Mouse (Mus musculus): Measurements from ENCODE around the gene Gpsm2. TPM values are rescaled to one million over a fixed set of nuclear protein-coding genes. Genes with fewer than 3 reads are reported as not detected.

The Gpsm2 gene
- polyA plus RNA-seq (2016; fragmentation: Nextera tagmentation; extraction: Ambion mirVana): 73.9 and 85.3 TPM in 2 replicates

GRCm38 (mm10) chr3:108722036-108722872 is at the start of gene Gpsm2:
Gene Gpsm2 (minus strand): TSS chr3:108722309.
- peaks cover 29% of the 10 kb centered on the region for H3K4me1 ChIP-seq
- 5% methylated on average over 53 of the region's 53 CpGs for WGBS
- H3K9me3 ChIP-seq (replicated peaks): no peaks in the 10 kb centered on the region
- H3K27me3 ChIP-seq (ENCODE audit: low read depth, poor library complexity, severe bottlenecking): no peaks in the 10 kb centered on the region
- DNase-seq (ENCODE audit: low spot score): peak; percentile 98
- H3K27ac ChIP-seq: peak within 1 kb of the TSS; percentile 98
- H3K4me3 ChIP-seq: peak within 1 kb of the TSS; percentile 82
- H3K36me3 ChIP-seq: peaks cover 8% of the 10 kb centered on the region; the same call in 1 of the 2 replicates

DNA sequence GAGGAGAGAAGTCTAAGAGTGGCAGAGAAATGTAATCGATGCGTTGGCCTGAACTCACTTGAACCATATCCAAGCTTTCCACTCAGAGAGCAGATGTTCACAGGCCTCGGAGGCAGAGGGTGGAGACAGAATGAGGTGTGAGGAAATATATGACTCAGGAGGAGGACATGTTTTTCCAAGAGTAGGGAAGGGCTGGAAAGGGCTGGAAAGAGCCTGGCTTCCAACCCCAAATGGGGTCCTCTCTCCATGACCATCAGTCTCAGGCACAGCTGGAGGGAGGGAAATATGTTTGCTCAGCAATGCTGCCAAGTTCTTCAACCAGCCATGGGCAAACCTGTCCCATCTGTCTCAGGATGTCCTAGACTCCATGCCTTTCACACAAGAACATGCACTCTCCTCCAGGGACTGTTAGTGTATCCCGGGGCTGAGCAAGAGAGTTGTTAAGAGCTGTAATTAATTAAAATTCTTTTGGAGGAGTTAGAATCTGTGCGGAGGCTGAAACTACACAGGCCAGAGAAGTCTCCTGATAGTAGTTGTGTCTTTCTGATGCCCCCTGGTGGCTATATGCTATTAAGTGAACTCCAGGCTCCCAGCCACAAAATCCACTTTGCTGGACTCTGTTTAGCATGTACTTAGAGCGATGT is 48.7 kb upstream of the Gpsm2 start:
- no peaks in the 10 kb centered on the region for H3K9me3 ChIP-seq (replicated peaks)
- H3K4me1 ChIP-seq: peaks cover 24% of the 10 kb centered on the region
- H3K27me3 ChIP-seq (ENCODE audit: low read depth, poor library complexity, severe bottlenecking): 0 out of 2 replicates have a peak, but pooled peaks cover 12% of the 10 kb centered on the region
- DNase-seq (ENCODE audit: low spot score): peak; percentile 69
- WGBS: 31% methylated on average over 6 of the region's 6 CpGs
- H3K27ac ChIP-seq: peak overlapping the region; percentile 67
- no peaks in the 10 kb centered on the region for H3K36me3 ChIP-seq
- H3K4me3 ChIP-seq: no peak overlapping the region

GRCm38 (mm10) chr3:108769547-108769946 is 47.4 kb upstream of the Gpsm2 start:
- no peak for DNase-seq (ENCODE audit: low spot score)
- Histone ChIP-seq H3K27ac (no peak overlapping the region), H3K4me1 (peaks cover 24% of the 10 kb centered on the region), H3K36me3 (no peaks in the 10 kb centered on the region), H3K9me3 (replicated peaks) (no peaks in the 10 kb centered on the region), H3K4me3 (no peak overlapping the region), H3K27me3 (ENCODE audit: low read depth, poor library complexity, severe bottlenecking) (0 out of 2 replicates have a peak, but pooled peaks cover 9% of the 10 kb centered on the region)
- WGBS: 77% methylated on average over 6 of the region's 6 CpGs

- whole genome bisulfite sequencing: 86% methylated on average over 10 of the region's 10 CpGs
- Histone ChIP-seq H3K27ac (no peak overlapping the region), H3K36me3 (no peaks in the 10 kb centered on the region), H3K4me3 (no peak overlapping the region), H3K9me3 (replicated peaks) (no peaks in the 10 kb centered on the region), H3K27me3 (ENCODE audit: low read depth, poor library complexity, severe bottlenecking) (0 out of 2 replicates have a peak, but pooled peaks cover 6% of the 10 kb centered on the region), H3K4me1 (peaks cover 24% of the 10 kb centered on the region)
- DNase-seq (ENCODE audit: low spot score): no peak
Observed at GRCm38 (mm10) chr3:108767416-108767815, 45.3 kb upstream of the Gpsm2 start.

GRCm38 (mm10) chr3:108766943-108767342 is 44.8 kb upstream of the Gpsm2 start:
- peaks cover 24% of the 10 kb centered on the region for H3K4me1 ChIP-seq
- DNase-seq (ENCODE audit: low spot score): no peak
- no peaks in the 10 kb centered on the region for H3K9me3 ChIP-seq (replicated peaks)
- H3K36me3 ChIP-seq: no peaks in the 10 kb centered on the region
- 0 out of 2 replicates have a peak, but pooled peaks cover 3% of the 10 kb centered on the region for H3K27me3 ChIP-seq (ENCODE audit: low read depth, poor library complexity, severe bottlenecking)
- whole genome bisulfite sequencing: 92% methylated on average over 7 of the region's 7 CpGs
- no peak overlapping the region for H3K27ac ChIP-seq
- H3K4me3 ChIP-seq: no peak overlapping the region

GRCm38 (mm10) chr3:108765476-108765875 is 43.4 kb upstream of the Gpsm2 start:
- no peak overlapping the region for H3K4me3 ChIP-seq
- 88% methylated on average over 7 of the region's 7 CpGs for WGBS
- H3K27ac ChIP-seq: no peak overlapping the region
- no peaks in the 10 kb centered on the region for H3K36me3 ChIP-seq
- DNase-seq (ENCODE audit: low spot score): no peak
- H3K4me1 ChIP-seq: peaks cover 16% of the 10 kb centered on the region
- H3K9me3 ChIP-seq (replicated peaks): no peaks in the 10 kb centered on the region
- 0 out of 2 replicates have a peak, but pooled peaks cover 3% of the 10 kb centered on the region for H3K27me3 ChIP-seq (ENCODE audit: low read depth, poor library complexity, severe bottlenecking)

GRCm38 (mm10) chr3:108764976-108765375 is 42.9 kb upstream of the Gpsm2 start:
- no peak overlapping the region for H3K27ac ChIP-seq
- no peaks in the 10 kb centered on the region for H3K36me3 ChIP-seq
- H3K4me3 ChIP-seq: no peak overlapping the region
- 0 out of 2 replicates have a peak, but pooled peaks cover 3% of the 10 kb centered on the region for H3K27me3 ChIP-seq (ENCODE audit: low read depth, poor library complexity, severe bottlenecking)
- H3K9me3 ChIP-seq (replicated peaks): no peaks in the 10 kb centered on the region
- peaks cover 12% of the 10 kb centered on the region for H3K4me1 ChIP-seq
- no peak for DNase-seq (ENCODE audit: low spot score)
- WGBS: 71% methylated on average over 7 of the region's 7 CpGs

- DNase-seq (ENCODE audit: low spot score): no peak
Observed at GRCm38 (mm10) chr3:108763691-108764090, 41.6 kb upstream of the Gpsm2 start.

DNA sequence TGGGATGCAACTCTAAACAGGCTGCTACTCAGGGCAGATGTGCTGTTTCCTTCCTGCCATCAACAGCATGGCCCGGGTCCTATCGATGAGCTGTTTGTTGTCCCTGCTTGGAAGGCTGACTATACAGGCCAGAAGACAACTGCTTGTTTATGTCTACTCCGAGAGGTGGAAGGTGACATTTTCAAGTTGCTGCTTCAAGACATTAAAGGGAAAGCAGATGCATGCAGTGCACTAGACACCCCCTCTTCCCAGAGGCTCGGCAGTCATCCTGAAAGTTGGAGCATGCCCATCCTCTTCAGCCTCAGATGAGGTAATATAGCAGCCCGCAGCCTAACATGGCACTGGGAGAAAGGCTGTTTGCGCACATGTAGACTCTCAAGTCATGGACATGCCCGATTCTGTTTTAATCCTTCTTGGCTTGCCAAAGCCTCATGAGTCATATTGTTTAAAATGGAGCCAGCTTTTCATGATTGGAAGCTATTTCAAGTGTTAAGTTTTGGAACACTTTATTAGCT is 40.5 kb upstream of the Gpsm2 start:
- no peak for DNase-seq (ENCODE audit: low spot score)
- Histone ChIP-seq H3K27me3 (ENCODE audit: low read depth, poor library complexity, severe bottlenecking) (0 out of 2 replicates have a peak, but pooled peaks cover 3% of the 10 kb centered on the region), H3K4me1 (no peaks in the 10 kb centered on the region; the same call in 1 of the 2 replicates), H3K27ac (no peak overlapping the region), H3K36me3 (no peaks in the 10 kb centered on the region), H3K9me3 (replicated peaks) (no peaks in the 10 kb centered on the region), H3K4me3 (no peak overlapping the region)
- 80% methylated on average over 7 of the region's 7 CpGs for WGBS

More at GRCm38 (mm10) chr3:108763691-108764090, 41.6 kb upstream of the Gpsm2 start:
- Histone ChIP-seq H3K36me3 (no peaks in the 10 kb centered on the region), H3K4me3 (no peak overlapping the region), H3K27ac (no peak overlapping the region), H3K27me3 (ENCODE audit: low read depth, poor library complexity, severe bottlenecking) (0 out of 2 replicates have a peak, but pooled peaks cover 3% of the 10 kb centered on the region), H3K9me3 (replicated peaks) (no peaks in the 10 kb centered on the region), H3K4me1 (peaks cover 1% of the 10 kb centered on the region)
- 89% methylated on average over 2 of the region's 2 CpGs for WGBS

DNA sequence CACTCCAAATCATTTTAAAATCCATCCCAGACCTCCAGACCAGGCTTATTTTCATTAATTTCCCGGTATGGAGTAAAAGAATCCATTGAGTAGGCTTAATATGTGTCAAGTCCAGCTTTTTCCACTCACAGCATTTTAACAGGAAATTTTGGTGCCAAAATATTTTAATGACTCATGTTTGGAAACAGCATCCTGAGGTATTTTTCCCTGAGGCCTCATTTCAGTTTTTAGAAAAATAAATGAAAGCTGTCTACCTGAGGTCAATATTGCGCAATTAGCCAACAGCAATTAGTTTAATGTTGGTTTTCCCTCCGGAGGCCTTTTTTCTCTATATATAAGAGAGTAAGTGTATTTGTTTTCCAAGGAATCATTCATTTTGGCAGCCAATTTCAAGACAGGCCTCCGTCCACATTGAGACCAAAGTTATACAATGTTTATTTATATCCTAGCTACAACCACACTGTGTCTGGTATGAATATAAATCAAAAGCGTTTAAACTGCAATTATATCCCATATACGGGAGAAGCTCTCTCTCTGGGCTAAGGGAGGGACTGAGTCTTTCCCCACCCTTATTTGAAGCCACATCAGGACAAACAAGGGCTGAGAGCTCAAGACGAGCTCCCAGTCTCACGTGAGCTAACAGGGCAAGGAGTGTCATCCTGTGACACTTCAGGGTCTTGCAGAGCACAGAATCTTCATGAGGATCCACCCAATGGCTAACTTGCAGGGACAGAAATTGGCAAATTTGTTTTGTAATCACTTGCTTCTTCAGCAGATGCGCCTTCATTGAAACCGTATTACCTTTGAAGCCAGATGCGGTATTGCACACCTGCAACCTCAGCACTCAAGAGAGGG is 37.7 kb upstream of the Gpsm2 start:
- no peak for DNase-seq (ENCODE audit: low spot score)
- Histone ChIP-seq H3K9me3 (replicated peaks) (no peaks in the 10 kb centered on the region), H3K27me3 (ENCODE audit: low read depth, poor library complexity, severe bottlenecking) (no peaks in the 10 kb centered on the region), H3K36me3 (no peaks in the 10 kb centered on the region), H3K27ac (no peak overlapping the region), H3K4me1 (no peaks in the 10 kb centered on the region; the same call in 1 of the 2 replicates), H3K4me3 (no peak overlapping the region)
- WGBS: 88% methylated on average over 11 of the region's 11 CpGs

- 73% methylated on average over 9 of the region's 9 CpGs for WGBS
- Histone ChIP-seq H3K27ac (no peak overlapping the region), H3K9me3 (replicated peaks) (no peaks in the 10 kb centered on the region), H3K36me3 (no peaks in the 10 kb centered on the region), H3K4me1 (no peaks in the 10 kb centered on the region), H3K27me3 (ENCODE audit: low read depth, poor library complexity, severe bottlenecking) (no peaks in the 10 kb centered on the region), H3K4me3 (no peak overlapping the region)
- no peak for DNase-seq (ENCODE audit: low spot score)
Observed at GRCm38 (mm10) chr3:108757570-108757969, 35.5 kb upstream of the Gpsm2 start.

DNA sequence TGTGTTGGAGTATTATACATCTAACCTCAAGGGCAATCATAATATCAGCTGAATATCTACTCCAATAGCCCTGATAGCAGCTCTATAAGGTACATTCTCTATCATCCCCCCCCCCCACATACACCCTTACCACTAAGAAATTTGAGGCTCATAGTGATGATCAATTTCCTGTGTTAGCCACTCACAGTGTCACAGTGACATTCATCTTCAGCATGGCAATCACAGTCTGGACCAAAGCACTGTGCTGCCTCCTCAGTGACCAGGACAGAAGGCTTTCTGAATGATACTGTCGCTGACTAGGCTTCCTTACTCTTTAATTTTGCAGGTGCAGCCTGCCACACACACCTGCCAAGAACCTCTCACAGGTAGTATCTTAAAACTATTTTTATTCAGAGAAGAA is 34.0 kb upstream of the Gpsm2 start:
- peaks cover 8% of the 10 kb centered on the region for H3K4me1 ChIP-seq
- no peak for DNase-seq (ENCODE audit: low spot score)
- no peak overlapping the region for H3K4me3 ChIP-seq
- no peaks in the 10 kb centered on the region for H3K36me3 ChIP-seq
- H3K27ac ChIP-seq: no peak overlapping the region
- H3K9me3 ChIP-seq (replicated peaks): no peaks in the 10 kb centered on the region
- no peaks in the 10 kb centered on the region for H3K27me3 ChIP-seq (ENCODE audit: low read depth, poor library complexity, severe bottlenecking)
- WGBS: 88% methylated on average over 1 of the region's 1 CpGs

Data from limb, embryonic 10.5 days (tissue).